Mouse (Mus musculus) cortical plate, adult 2 months (tissue): ENCODE data around the gene Pgf.

ENCODE experiments used
- CTCF ChIP-seq: fragments of 200-500 bp; IDR thresholded peaks from 2 replicates; pipeline ENCODE4 v1.5.1; 2011; ENCODE audit warnings: mild to moderate bottlenecking, control low read depth, low read length; ENCODE audit not compliant: insufficient read depth; ENCODE audit errors: extremely low read depth
- POLR2A ChIP-seq: fragments of 200-500 bp; IDR thresholded peaks from 2 replicates; pipeline ENCODE4 v1.6.1; 2011; ENCODE audit warnings: mild to moderate bottlenecking, low read length, control low read depth; ENCODE audit not compliant: insufficient read depth; ENCODE audit errors: extremely low read depth

DNA sequence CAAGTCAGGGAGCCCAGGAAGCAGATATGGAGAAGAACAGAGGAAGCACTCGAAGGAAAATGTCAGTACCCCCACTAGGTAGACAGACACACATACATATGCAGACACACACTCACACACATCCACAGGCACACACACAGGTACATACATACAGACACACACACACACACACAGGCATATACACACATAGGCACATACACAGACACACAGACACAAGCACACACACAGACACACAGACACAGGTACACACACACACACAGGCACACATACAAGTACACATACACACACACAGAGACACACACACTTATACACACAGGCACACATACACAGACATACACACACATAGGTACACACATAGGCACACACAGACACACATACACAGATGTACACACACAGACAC is 22.4 kb upstream of the Pgf start:
- TF ChIP-seq CTCF, result no peak
- no peak for TF ChIP-seq POLR2A
